In the genomic region with DNA sequence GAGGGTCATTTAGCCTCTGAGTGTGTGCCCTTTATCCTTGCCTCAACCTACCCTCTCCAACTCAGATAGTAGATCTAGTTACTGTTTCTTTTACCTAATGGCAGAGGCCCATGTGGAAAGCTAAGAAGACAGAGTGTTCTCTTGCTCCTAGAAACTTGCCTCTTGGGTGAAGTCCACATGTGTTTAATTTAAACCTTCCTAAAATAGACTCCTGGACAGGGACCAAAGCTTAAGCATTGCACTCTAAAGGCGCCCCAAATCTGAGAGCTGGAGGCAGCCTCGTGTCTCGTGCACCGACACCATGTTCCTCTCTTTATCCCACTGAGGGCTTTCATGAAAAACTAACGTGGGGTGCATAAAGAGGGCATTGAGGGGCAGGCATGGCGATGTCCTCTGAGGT, we compare ENCODE assay signal across 27 mouse cellular contexts. TPM values are rescaled to one million over a fixed set of nuclear protein-coding genes. Genes with fewer than 3 reads are reported as not detected.
DNase-seq lines count a peak whose midpoint lies in the region; ATAC-seq and TF ChIP-seq lines count a peak whose summit lies in the region.
"Had no signal": no experiment of that assay in that cellular context is flagged by ENCODE, and none has a peak within 500 bp of the region (broad histone marks: within the 10 kb centered on the region; RNA-seq: fewer than 3 reads in every experiment).

No protein-coding gene starts in this region.

- TF ChIP-seq EP300 in stomach, postnatal 0 days (optimal IDR thresholded peaks at IDR 0.05), result no peak

- H3K9ac ChIP-seq in stomach, embryonic 15.5 days, result no peak overlapping the region
- H3K9ac ChIP-seq in stomach, postnatal 0 days (ENCODE audit: low read length), result no peak overlapping the region
- H3K9ac ChIP-seq: forebrain, embryonic 15.5 days; hindbrain, embryonic 12.5 days; limb, embryonic 15.5 days; liver, postnatal 0 days had no signal

- no peak overlapping the region for H3K27ac ChIP-seq in heart, embryonic 10.5 days
- no peak overlapping the region for H3K27ac ChIP-seq in stomach, embryonic 15.5 days
- H3K27ac ChIP-seq in stomach, postnatal 0 days (replicated peaks), result no peak overlapping the region
- H3K27ac ChIP-seq: forebrain, embryonic 15.5 days; hindbrain, embryonic 12.5 days; limb, embryonic 15.5 days had no signal

- H3K4me2 ChIP-seq in stomach, embryonic 15.5 days, result no peak overlapping the region
- no peak overlapping the region for H3K4me2 ChIP-seq in stomach, postnatal 0 days (replicated peaks; ENCODE audit: low read depth)
- H3K4me2 ChIP-seq: forebrain, embryonic 15.5 days; hindbrain, embryonic 12.5 days; limb, embryonic 15.5 days had no signal

- 78% methylated on average over 6 of the region's 6 CpGs for WGBS in heart, embryonic 10.5 days
- WGBS in stomach, embryonic 15.5 days, result 61% methylated on average over 6 of the region's 6 CpGs
- 50% methylated on average over 6 of the region's 6 CpGs for WGBS in stomach, postnatal 0 days

- H3K27me3 ChIP-seq in heart, embryonic 10.5 days (ENCODE audit: insufficient read depth, poor library complexity, severe bottlenecking), result no peaks in the 10 kb centered on the region
- H3K27me3 ChIP-seq in stomach, embryonic 15.5 days (replicated peaks), result no peaks in the 10 kb centered on the region
- no peaks in the 10 kb centered on the region for H3K27me3 ChIP-seq in stomach, postnatal 0 days (ENCODE audit: control insufficient read depth, insufficient read depth, low read length)
- H3K27me3 ChIP-seq: forebrain, embryonic 15.5 days; hindbrain, embryonic 12.5 days; limb, embryonic 15.5 days had no signal

- TF ChIP-seq CTCF in stomach, postnatal 0 days (IDR thresholded peaks at IDR 0.05; ENCODE audit: low read depth), result no peak

- no peaks in the 10 kb centered on the region for H3K36me3 ChIP-seq in heart, embryonic 10.5 days
- no peaks in the 10 kb centered on the region for H3K36me3 ChIP-seq in stomach, embryonic 15.5 days
- H3K36me3 ChIP-seq in stomach, postnatal 0 days (ENCODE audit: control insufficient read depth, insufficient read depth, low read length), result no peaks in the 10 kb centered on the region
- H3K36me3 ChIP-seq: forebrain, embryonic 15.5 days; hindbrain, embryonic 12.5 days; limb, embryonic 15.5 days had no signal

- no peak overlapping the region for H3K4me3 ChIP-seq in heart, embryonic 10.5 days
- no peak overlapping the region for H3K4me3 ChIP-seq in stomach, embryonic 15.5 days (replicated peaks)
- no peak overlapping the region for H3K4me3 ChIP-seq in stomach, postnatal 0 days (ENCODE audit: low read depth, low read length)
- H3K4me3 ChIP-seq: forebrain, embryonic 15.5 days; hindbrain, embryonic 12.5 days; limb, embryonic 15.5 days had no signal

- no peaks in the 10 kb centered on the region for H3K4me1 ChIP-seq in heart, embryonic 10.5 days
- H3K4me1 ChIP-seq in stomach, embryonic 15.5 days, result no peaks in the 10 kb centered on the region; the same call in 1 of the 2 replicates
- H3K4me1 ChIP-seq in stomach, postnatal 0 days (replicated peaks; ENCODE audit: control insufficient read depth, insufficient read depth), result no peaks in the 10 kb centered on the region
- H3K4me1 ChIP-seq: forebrain, embryonic 15.5 days; hindbrain, embryonic 12.5 days; limb, embryonic 15.5 days had no signal

- no peaks in the 10 kb centered on the region for H3K9me3 ChIP-seq in heart, embryonic 10.5 days
- no peaks in the 10 kb centered on the region for H3K9me3 ChIP-seq in stomach, embryonic 15.5 days
- no peaks in the 10 kb centered on the region for H3K9me3 ChIP-seq in stomach, postnatal 0 days (ENCODE audit: control insufficient read depth, low read length)
- H3K9me3 ChIP-seq: forebrain, embryonic 15.5 days; hindbrain, embryonic 12.5 days; limb, embryonic 15.5 days had no signal

- ATAC-seq in frontal cortex, adult (ENCODE audit: low TSS enrichment), result peak; percentile 56
- ATAC-seq in stomach, embryonic 15.5 days (ENCODE audit: insufficient read depth, low FRiP score, low read depth), result peak; percentile 35; the same call in 1 of the 2 replicates
- ATAC-seq in stomach, postnatal 0 days (ENCODE audit: low FRiP score, low TSS enrichment), result no peak
- ATAC-seq in erythroblast, adult 5-6 weeks (replicated peaks; ENCODE audit: low FRiP score, poor library complexity, severe bottlenecking), result no peak
- ATAC-seq: forebrain, embryonic 15.5 days; inflammation-experienced regulatory T-cells, adult 6 months; liver, postnatal 0 days had no signal

- DNase-seq in frontal cortex, postnatal 25 days (ENCODE audit: low spot score in 2 of 2), result no peak
- DNase-seq in heart, adult 8-10 months (ENCODE audit: low spot score), result peak; percentile 54
- DNase-seq in heart, embryonic 10.5 days (ENCODE audit: low spot score), result no peak
- no peak for DNase-seq in stomach, postnatal 0 days (ENCODE audit: low spot score)
- DNase-seq in thymus, postnatal 36 days, result no peak
- DNase-seq: adrenal gland, adult 8-10 months; cerebellum, adult 11-12 months; cerebellum, postnatal 25 days; kidney, adult 9 months; kidney, postnatal 4 days; liver, postnatal 0 days; right cerebral cortex, postnatal 14 days; thymus, postnatal 4 days had no signal

RNA-seq across cellular contexts. Expression of a gene that starts 32.0 kb away (rescaled TPM):
- not detected for total RNA-seq in heart, adult 8-10 months (2022)
- not detected in 2 replicates for polyA plus RNA-seq in heart, embryonic 10.5 days (2016; fragmentation: Nextera tagmentation; extraction: Ambion mirVana)
- polyA plus RNA-seq in stomach, embryonic 15.5 days (2015; fragmentation: Nextera tagmentation; extraction: Ambion mirVana), result 0.17 TPM in 1 of 2 replicates, not detected in the other
- not detected in 2 replicates for polyA plus RNA-seq in stomach, postnatal 0 days (2015; fragmentation: Nextera tagmentation; extraction: Ambion mirVana)
- not detected in 2 replicates for total RNA-seq in erythroblast, adult 5-6 weeks (2015; ENCODE audit: low replicate concordance)
- total RNA-seq in erythroblast, adult 5-6 weeks (2017; ENCODE audit: low replicate concordance), result not detected in 2 replicates
- total RNA-seq: granulocyte monocyte progenitor cell, adult 5-6 weeks; megakaryocyte-erythroid progenitor cell, adult 5-6 weeks; MEL; midbrain, postnatal 0 days had no signal
- polyA plus RNA-seq: forebrain, embryonic 15.5 days; hindbrain, embryonic 12.5 days; inflammation-experienced regulatory T-cells, adult 6 months; limb, embryonic 15.5 days; liver, postnatal 0 days; midbrain, postnatal 0 days; neural tube, embryonic 11.5 days had no signal

RNA-seq across cellular contexts. Expression of a gene that starts 43.9 kb away (rescaled TPM):
- not detected for total RNA-seq in heart, adult 8-10 months (2022)
- polyA plus RNA-seq in heart, embryonic 10.5 days (2016; fragmentation: Nextera tagmentation; extraction: Ambion mirVana), result 0.03 TPM in 1 of 2 replicates, not detected in the other
- 1.1 and 1.6 TPM in 2 replicates for polyA plus RNA-seq in stomach, embryonic 15.5 days (2015; fragmentation: Nextera tagmentation; extraction: Ambion mirVana)
- 0.50 and 0.56 TPM in 2 replicates for polyA plus RNA-seq in stomach, postnatal 0 days (2015; fragmentation: Nextera tagmentation; extraction: Ambion mirVana)
- total RNA-seq in erythroblast, adult 5-6 weeks (2015; ENCODE audit: low replicate concordance), result not detected in 2 replicates
- total RNA-seq in erythroblast, adult 5-6 weeks (2017; ENCODE audit: low replicate concordance), result not detected in 2 replicates
- total RNA-seq: granulocyte monocyte progenitor cell, adult 5-6 weeks; megakaryocyte-erythroid progenitor cell, adult 5-6 weeks; MEL had no signal
- polyA plus RNA-seq: hindbrain, embryonic 12.5 days; inflammation-experienced regulatory T-cells, adult 6 months; neural tube, embryonic 11.5 days had no signal

RNA-seq across cellular contexts. Expression of a gene that starts 47.3 kb away (rescaled TPM):
- total RNA-seq in heart, adult 8-10 months (2022), result not detected
- not detected in 2 replicates for polyA plus RNA-seq in heart, embryonic 10.5 days (2016; fragmentation: Nextera tagmentation; extraction: Ambion mirVana)
- 0.23 TPM in 1 of 2 replicates, not detected in the other for polyA plus RNA-seq in stomach, embryonic 15.5 days (2015; fragmentation: Nextera tagmentation; extraction: Ambion mirVana)
- not detected in 2 replicates for polyA plus RNA-seq in stomach, postnatal 0 days (2015; fragmentation: Nextera tagmentation; extraction: Ambion mirVana)
- not detected in 2 replicates for total RNA-seq in erythroblast, adult 5-6 weeks (2015; ENCODE audit: low replicate concordance)
- total RNA-seq in erythroblast, adult 5-6 weeks (2017; ENCODE audit: low replicate concordance), result not detected in 2 replicates
- total RNA-seq: adrenal gland, adult 8-10 months; granulocyte monocyte progenitor cell, adult 5-6 weeks; layer of hippocampus, postnatal 25 days; megakaryocyte-erythroid progenitor cell, adult 5-6 weeks; MEL; midbrain, postnatal 0 days had no signal
- polyA plus RNA-seq: brain, embryonic 14.5 days; forebrain, embryonic 15.5 days; hindbrain, embryonic 12.5 days; inflammation-experienced regulatory T-cells, adult 6 months; limb, embryonic 15.5 days; liver, postnatal 0 days; midbrain, postnatal 0 days; neural tube, embryonic 11.5 days had no signal

Comparison
In these comparisons a context has a peak if more than half of its experiments do, and no peak if none do; other contexts are left out.
1. ATAC-seq: peak in frontal cortex, adult (single experiment) and stomach, embryonic 15.5 days (single experiment); none in stomach, postnatal 0 days (single experiment) and erythroblast, adult 5-6 weeks (single experiment).